Mouse (Mus musculus): Measurements from ENCODE around the gene Mchr1. TPM values are rescaled to one million over a fixed set of nuclear protein-coding genes. Genes with fewer than 3 reads are reported as not detected.

The Mchr1 gene
- polyA plus RNA-seq, 1 experiment = 0.18 TPM

DNA sequence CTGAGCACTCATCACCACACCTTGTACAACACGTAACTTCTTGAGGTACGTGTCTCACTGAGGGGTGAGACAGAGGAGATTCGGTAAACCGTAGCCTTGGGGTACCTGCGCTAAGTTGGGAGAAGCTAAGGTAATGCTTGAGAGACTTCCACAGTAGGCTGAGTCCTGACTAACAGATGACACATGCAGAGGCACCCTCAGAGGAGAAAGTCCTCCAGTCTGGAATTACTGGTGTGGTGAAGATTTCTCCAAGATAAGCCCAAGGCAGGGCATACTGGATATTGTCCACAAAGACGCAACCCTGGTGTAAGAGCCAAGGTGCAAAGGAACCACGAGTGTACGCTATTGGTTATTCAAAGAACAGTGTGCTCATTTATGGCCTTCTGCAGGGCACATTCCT is 42.4 kb upstream of the Mchr1 start:
- DNase-seq = no peak
- H3K36me3 ChIP-seq (ENCODE audit: control insufficient read depth, insufficient read depth, low read length) = no peaks in the 10 kb centered on the region
- H3K4me1 ChIP-seq (replicated peaks; ENCODE audit: control insufficient read depth, insufficient read depth, low read length) = peaks cover 10% of the 10 kb centered on the region
- WGBS = 98% methylated on average over 8 of the region's 8 CpGs
- H3K27me3 ChIP-seq (ENCODE audit: control insufficient read depth, insufficient read depth, low read length) = no peaks in the 10 kb centered on the region
- TF ChIP-seq CTCF (IDR thresholded peaks at IDR 0.05; ENCODE audit: borderline replicate concordance, control insufficient read depth, extremely low read depth, insufficient read depth, low read length, poor library complexity) (no peak), POLR2A (IDR thresholded peaks at IDR 0.05; ENCODE audit: control insufficient read depth, extremely low read depth, insufficient read depth, low read length, poor library complexity) (no peak)
- no peak overlapping the region for H3K4me3 ChIP-seq (ENCODE audit: control insufficient read depth, insufficient read depth, low read length)
- H3K27ac ChIP-seq (ENCODE audit: control insufficient read depth, insufficient read depth, low read length) = no peak overlapping the region

DNA sequence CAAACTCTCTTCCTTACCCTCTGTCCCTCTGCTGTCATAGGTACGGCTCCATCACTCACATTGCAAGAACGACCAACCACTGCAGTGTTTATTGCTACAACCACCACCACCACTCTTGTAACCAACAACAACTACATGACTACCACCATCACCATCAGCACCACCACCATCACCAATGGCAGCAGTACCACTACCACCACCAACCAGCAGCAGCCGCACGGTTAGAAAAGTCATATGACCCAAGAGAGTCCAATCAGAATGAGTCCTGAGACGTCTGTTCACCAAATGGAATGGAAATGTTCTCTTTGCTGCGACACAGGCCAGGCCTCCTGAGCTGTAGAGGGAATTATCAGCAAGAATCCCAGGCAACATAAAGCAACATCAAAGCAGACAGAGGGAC is 40.5 kb upstream of the Mchr1 start:
- no peak overlapping the region for H3K4me3 ChIP-seq (ENCODE audit: control insufficient read depth, insufficient read depth, low read length)
- H3K27ac ChIP-seq (ENCODE audit: control insufficient read depth, insufficient read depth, low read length) = no peak overlapping the region
- H3K27me3 ChIP-seq (ENCODE audit: control insufficient read depth, insufficient read depth, low read length) = no peaks in the 10 kb centered on the region
- no peak for DNase-seq
- peaks cover 10% of the 10 kb centered on the region for H3K4me1 ChIP-seq (replicated peaks; ENCODE audit: control insufficient read depth, insufficient read depth, low read length)
- no peak for TF ChIP-seq POLR2A (IDR thresholded peaks at IDR 0.05; ENCODE audit: control insufficient read depth, extremely low read depth, insufficient read depth, low read length, poor library complexity)
- TF ChIP-seq CTCF (IDR thresholded peaks at IDR 0.05; ENCODE audit: borderline replicate concordance, control insufficient read depth, extremely low read depth, insufficient read depth, low read length, poor library complexity) = no peak
- 97% methylated on average over 6 of the region's 6 CpGs for WGBS
- no peaks in the 10 kb centered on the region for H3K36me3 ChIP-seq (ENCODE audit: control insufficient read depth, insufficient read depth, low read length)

DNA sequence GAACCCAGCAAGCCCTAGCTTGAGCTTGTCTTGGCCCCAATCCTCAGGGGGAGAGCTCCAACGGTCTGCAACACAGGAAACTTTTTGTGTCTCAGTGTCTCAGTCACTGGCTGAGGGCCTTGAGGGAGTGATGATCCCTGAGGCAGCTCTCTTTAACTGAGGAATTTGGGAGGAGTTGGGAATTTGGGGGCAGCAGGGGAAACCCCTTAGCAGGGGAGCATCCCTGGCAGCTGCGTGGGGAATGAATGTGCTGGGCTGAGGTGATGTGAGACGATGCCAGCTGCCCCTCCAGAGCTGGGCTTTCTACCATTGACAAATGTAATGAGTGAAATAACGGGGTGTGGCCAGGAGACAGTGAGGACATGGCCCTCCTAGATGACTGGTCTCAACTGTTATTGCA is 39.9 kb upstream of the Mchr1 start:
- no peak overlapping the region for H3K4me3 ChIP-seq (ENCODE audit: control insufficient read depth, insufficient read depth, low read length)
- H3K4me1 ChIP-seq (replicated peaks; ENCODE audit: control insufficient read depth, insufficient read depth, low read length) = peaks cover 10% of the 10 kb centered on the region
- no peak for TF ChIP-seq CTCF (IDR thresholded peaks at IDR 0.05; ENCODE audit: borderline replicate concordance, control insufficient read depth, extremely low read depth, insufficient read depth, low read length, poor library complexity)
- TF ChIP-seq POLR2A (IDR thresholded peaks at IDR 0.05; ENCODE audit: control insufficient read depth, extremely low read depth, insufficient read depth, low read length, poor library complexity) = no peak
- no peaks in the 10 kb centered on the region for H3K27me3 ChIP-seq (ENCODE audit: control insufficient read depth, insufficient read depth, low read length)
- WGBS = 73% methylated on average over 4 of the region's 4 CpGs
- DNase-seq = no peak
- H3K27ac ChIP-seq (ENCODE audit: control insufficient read depth, insufficient read depth, low read length) = no peak overlapping the region
- H3K36me3 ChIP-seq (ENCODE audit: control insufficient read depth, insufficient read depth, low read length) = no peaks in the 10 kb centered on the region

DNA sequence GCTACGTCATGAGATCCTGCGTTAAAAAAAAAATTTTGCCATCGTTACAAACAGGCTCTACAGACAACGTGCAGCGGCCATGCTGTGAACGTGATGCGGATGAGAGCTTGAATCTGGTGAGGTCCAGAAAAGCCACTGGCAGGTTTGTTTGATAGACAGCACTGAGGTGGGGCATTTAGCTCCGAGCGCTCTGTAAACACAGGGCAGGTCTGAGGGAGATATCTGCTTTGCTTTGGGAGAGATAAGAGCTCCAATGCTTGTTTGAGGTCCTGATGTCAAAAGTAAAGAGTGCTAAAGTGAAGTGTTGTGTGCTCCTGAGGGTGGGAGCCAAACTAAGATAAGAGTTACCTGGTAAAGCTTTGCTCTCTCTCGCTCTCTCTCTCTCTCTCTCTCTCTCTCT is 38.1 kb upstream of the Mchr1 start:
- Histone ChIP-seq H3K4me3 (ENCODE audit: control insufficient read depth, insufficient read depth, low read length) (no peak overlapping the region), H3K36me3 (ENCODE audit: control insufficient read depth, insufficient read depth, low read length) (no peaks in the 10 kb centered on the region), H3K27ac (ENCODE audit: control insufficient read depth, insufficient read depth, low read length) (no peak overlapping the region), H3K4me1 (replicated peaks; ENCODE audit: control insufficient read depth, insufficient read depth, low read length) (peaks cover 3% of the 10 kb centered on the region), H3K27me3 (ENCODE audit: control insufficient read depth, insufficient read depth, low read length) (no peaks in the 10 kb centered on the region)
- WGBS = 95% methylated on average over 10 of the region's 10 CpGs
- no peak for TF ChIP-seq CTCF (IDR thresholded peaks at IDR 0.05; ENCODE audit: borderline replicate concordance, control insufficient read depth, extremely low read depth, insufficient read depth, low read length, poor library complexity)
- TF ChIP-seq POLR2A (IDR thresholded peaks at IDR 0.05; ENCODE audit: control insufficient read depth, extremely low read depth, insufficient read depth, low read length, poor library complexity) = no peak
- DNase-seq = no peak

DNA sequence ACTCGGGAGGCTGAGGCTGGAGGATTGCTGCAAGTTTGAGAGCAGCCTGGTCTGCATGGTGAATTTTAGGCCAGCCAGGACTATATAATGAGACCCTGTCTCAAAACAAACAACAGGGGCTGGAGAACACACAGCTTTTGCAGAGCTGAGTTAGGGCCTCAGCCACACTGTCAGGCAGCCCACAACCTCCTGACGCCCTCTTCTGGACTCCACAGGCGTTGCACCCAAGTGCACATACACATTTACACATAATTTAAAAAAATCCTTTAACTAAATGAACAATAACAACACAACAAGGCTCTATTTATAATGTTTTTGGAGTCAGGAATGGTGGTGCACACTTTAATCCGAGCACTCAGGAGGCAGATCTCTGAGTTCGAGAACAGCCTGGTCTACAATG is 36.9 kb upstream of the Mchr1 start:
- no peak for DNase-seq
- Histone ChIP-seq H3K4me3 (ENCODE audit: control insufficient read depth, insufficient read depth, low read length) (no peak overlapping the region), H3K27me3 (ENCODE audit: control insufficient read depth, insufficient read depth, low read length) (no peaks in the 10 kb centered on the region), H3K27ac (ENCODE audit: control insufficient read depth, insufficient read depth, low read length) (no peak overlapping the region), H3K4me1 (replicated peaks; ENCODE audit: control insufficient read depth, insufficient read depth, low read length) (peaks cover 3% of the 10 kb centered on the region), H3K36me3 (ENCODE audit: control insufficient read depth, insufficient read depth, low read length) (no peaks in the 10 kb centered on the region)
- WGBS = 98% methylated on average over 5 of the region's 5 CpGs
- TF ChIP-seq POLR2A (IDR thresholded peaks at IDR 0.05; ENCODE audit: control insufficient read depth, extremely low read depth, insufficient read depth, low read length, poor library complexity) = no peak
- TF ChIP-seq CTCF (IDR thresholded peaks at IDR 0.05; ENCODE audit: borderline replicate concordance, control insufficient read depth, extremely low read depth, insufficient read depth, low read length, poor library complexity) = 0 out of 2 replicates have a peak, but pooled peaks have one; percentile 25

DNA sequence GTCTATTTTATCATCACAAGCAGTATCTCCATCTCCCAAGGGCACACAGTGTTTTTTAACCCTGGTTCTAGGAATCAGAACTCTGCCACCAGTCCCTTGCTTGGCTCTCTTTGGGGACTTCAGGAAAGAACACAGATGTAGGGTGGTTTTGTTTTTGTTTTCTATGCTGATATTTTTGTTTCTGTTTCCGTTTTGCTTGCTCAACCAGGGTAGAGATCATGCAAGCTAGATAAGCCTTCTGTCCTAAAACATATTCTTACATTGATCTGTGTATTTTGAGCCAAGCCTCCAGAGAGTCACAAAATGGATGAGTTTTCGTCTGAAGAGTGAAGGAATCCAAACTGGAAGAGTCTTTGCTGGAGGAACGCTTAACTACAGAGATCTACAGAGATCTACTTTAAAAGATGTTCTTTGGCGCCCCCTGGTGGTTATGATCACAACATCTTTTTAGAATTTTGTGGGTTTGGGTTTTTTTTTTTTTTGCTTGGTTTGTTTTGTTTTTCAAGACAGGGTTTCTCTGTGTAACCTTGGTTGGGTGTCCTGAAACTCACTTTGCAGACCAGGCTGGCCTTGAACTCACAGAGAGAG is 35.8 kb upstream of the Mchr1 start:
- H3K27ac ChIP-seq (ENCODE audit: control insufficient read depth, insufficient read depth, low read length) = no peak overlapping the region
- H3K4me3 ChIP-seq (ENCODE audit: control insufficient read depth, insufficient read depth, low read length) = no peak overlapping the region
- TF ChIP-seq CTCF (IDR thresholded peaks at IDR 0.05; ENCODE audit: borderline replicate concordance, control insufficient read depth, extremely low read depth, insufficient read depth, low read length, poor library complexity) (no peak), POLR2A (IDR thresholded peaks at IDR 0.05; ENCODE audit: control insufficient read depth, extremely low read depth, insufficient read depth, low read length, poor library complexity) (no peak)
- DNase-seq = peak; percentile 66
- WGBS = 12% methylated on average over 4 of the region's 4 CpGs
- H3K36me3 ChIP-seq (ENCODE audit: control insufficient read depth, insufficient read depth, low read length) = no peaks in the 10 kb centered on the region
- H3K4me1 ChIP-seq (replicated peaks; ENCODE audit: control insufficient read depth, insufficient read depth, low read length) = peaks cover 3% of the 10 kb centered on the region
- H3K27me3 ChIP-seq (ENCODE audit: control insufficient read depth, insufficient read depth, low read length) = no peaks in the 10 kb centered on the region

DNA sequence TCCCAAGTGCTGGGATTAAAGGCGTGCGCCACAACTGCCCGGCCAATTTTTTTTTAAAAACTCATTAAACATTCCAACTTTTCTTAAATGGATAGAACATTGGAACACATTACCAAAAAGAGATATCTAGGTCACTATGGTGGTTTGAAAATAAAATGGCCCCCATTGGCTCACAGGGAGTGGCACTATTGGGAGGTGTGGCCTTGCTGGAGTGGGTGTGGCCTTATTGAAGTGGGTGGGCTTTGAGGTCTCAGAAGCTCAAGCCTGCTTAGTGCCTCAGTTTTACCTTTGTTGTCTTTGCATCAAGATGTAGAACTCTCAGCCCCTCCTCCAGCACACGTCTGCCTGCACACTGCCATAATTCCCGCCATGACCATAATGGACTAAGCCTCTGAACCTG is 32.8 kb upstream of the Mchr1 start:
- no peak for DNase-seq
- 97% methylated on average over 5 of the region's 5 CpGs for WGBS
- TF ChIP-seq POLR2A (IDR thresholded peaks at IDR 0.05; ENCODE audit: control insufficient read depth, extremely low read depth, insufficient read depth, low read length, poor library complexity) = no peak
- no peak for TF ChIP-seq CTCF (IDR thresholded peaks at IDR 0.05; ENCODE audit: borderline replicate concordance, control insufficient read depth, extremely low read depth, insufficient read depth, low read length, poor library complexity)

More for the DNA sequence above, 32.8 kb upstream of the Mchr1 start:
- H3K27me3 ChIP-seq (ENCODE audit: control insufficient read depth, insufficient read depth, low read length) = no peaks in the 10 kb centered on the region
- no peaks in the 10 kb centered on the region for H3K36me3 ChIP-seq (ENCODE audit: control insufficient read depth, insufficient read depth, low read length)
- no peaks in the 10 kb centered on the region for H3K4me1 ChIP-seq (replicated peaks; ENCODE audit: control insufficient read depth, insufficient read depth, low read length)
- H3K4me3 ChIP-seq (ENCODE audit: control insufficient read depth, insufficient read depth, low read length) = no peak overlapping the region
- no peak overlapping the region for H3K27ac ChIP-seq (ENCODE audit: control insufficient read depth, insufficient read depth, low read length)

Measured in thymus, adult 2 months (tissue).